Mouse (Mus musculus): ENCODE data around the gene Carf.
"Not testable (repeated sequence)": the region's sequence is repeated elsewhere in the genome, so short reads cannot be mapped to it uniquely, and the experiment has no call there.

Gene Carf

DNA sequence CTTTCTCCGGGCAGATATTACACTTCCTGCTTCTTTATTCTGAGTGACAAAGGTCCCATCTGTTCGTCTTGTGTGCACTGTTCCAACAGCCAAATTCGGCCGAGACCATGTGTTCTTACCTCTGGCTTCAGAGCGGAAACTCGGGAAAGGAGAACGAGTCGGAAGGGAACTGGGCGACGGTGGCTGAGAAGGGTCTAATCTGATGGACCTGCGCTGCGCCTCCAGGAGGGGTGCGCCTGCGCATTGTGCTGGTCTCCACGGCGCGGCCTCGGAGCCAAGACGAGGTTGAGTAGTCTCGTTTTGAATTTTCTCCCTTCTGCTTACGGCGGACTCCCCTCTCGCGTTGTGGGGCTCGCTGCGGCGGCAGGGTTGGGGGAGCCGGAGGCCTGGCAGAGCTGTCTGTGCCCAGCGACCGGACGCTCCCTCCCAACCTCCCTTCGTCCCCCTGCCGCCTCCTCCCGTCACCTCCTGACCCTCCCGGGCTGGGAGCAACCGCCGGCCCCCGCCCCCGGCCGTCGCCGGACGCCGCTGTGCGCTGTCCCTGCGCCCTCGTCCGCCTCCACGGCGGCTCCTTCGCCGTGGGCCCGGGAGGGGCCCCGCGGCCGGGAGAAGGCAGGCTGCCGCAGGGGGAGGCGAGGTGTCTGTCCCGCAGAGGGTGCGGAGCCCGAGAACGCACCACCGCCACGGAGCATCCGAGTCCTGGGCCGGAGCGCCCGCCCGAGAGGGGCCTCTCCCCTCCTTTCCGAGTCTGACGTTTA lies at the start of gene Carf, which contains the start of gene Wdr12:
Carf (plus strand) TSS at position 224 of the 758 bp plus-strand sequence.
Wdr12 (minus strand) TSS at position 622 of the 758 bp plus-strand sequence.
- in situ Hi-C loops (cut with MseI, MboI), result no loop called here

- in situ Hi-C loops (cut with MseI, MboI), result no loop called here
Measured at GRCm38 (mm10) chr1:60054659-60055058, 43.4 kb upstream of the Carf start.

DNA sequence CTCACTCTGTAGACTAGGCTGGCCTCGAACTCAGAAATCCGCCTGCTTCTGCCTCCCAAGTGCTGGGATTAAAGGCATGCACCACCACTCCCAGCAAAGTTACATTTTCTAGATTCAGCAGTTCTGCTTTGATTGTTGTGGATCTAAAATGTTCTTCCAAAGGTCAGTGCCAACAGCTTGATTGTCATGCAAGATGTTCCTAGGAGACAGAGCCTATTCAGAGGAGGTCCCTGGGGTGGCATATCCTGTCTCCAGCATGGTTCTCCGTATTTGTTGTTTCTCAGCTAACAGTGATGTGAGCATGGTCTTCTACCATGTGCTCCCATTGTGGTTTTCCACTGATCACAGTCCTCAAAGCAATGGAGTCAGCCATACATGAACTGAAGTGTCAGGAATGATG lies 41.7 kb upstream of the Carf start:
- in situ Hi-C loops (cut with MseI, MboI), result no loop called here

GRCm38 (mm10) chr1:60070725-60071124 lies 27.3 kb upstream of the Carf start:
- in situ Hi-C loops (cut with MseI, MboI), result not testable (repeated sequence)

DNA sequence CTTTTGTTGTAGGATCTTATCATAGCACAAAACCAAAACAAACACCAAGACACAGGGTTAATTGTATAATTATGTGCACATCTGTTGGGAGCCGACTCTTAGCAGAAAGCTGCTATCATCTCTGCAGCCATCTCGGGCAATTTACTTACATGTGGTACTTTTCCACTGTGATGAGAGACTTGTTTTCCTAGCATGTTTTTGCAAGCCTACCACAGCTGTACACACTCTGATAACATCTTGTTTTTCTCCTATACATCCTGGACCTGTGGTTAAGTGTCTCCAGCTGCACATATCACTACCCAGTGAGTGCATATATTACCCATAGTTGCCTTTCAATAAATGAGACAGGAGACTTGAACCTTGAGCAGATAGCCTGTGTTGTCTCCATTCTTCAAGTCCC lies 23.1 kb upstream of the Carf start:
- in situ Hi-C loops (cut with MseI, MboI), result no loop called here

GRCm38 (mm10) chr1:60075590-60075989 lies 22.5 kb upstream of the Carf start:
- in situ Hi-C loops (cut with MseI, MboI), result no loop called here

- in situ Hi-C loops (cut with MseI, MboI), result no loop called here
Measured at GRCm38 (mm10) chr1:60076411-60076810, 21.6 kb upstream of the Carf start.

- in situ Hi-C loops (cut with MseI, MboI), result no loop called here
Measured at GRCm38 (mm10) chr1:60096572-60097276, 1.3 kb upstream of the Carf start.

DNA sequence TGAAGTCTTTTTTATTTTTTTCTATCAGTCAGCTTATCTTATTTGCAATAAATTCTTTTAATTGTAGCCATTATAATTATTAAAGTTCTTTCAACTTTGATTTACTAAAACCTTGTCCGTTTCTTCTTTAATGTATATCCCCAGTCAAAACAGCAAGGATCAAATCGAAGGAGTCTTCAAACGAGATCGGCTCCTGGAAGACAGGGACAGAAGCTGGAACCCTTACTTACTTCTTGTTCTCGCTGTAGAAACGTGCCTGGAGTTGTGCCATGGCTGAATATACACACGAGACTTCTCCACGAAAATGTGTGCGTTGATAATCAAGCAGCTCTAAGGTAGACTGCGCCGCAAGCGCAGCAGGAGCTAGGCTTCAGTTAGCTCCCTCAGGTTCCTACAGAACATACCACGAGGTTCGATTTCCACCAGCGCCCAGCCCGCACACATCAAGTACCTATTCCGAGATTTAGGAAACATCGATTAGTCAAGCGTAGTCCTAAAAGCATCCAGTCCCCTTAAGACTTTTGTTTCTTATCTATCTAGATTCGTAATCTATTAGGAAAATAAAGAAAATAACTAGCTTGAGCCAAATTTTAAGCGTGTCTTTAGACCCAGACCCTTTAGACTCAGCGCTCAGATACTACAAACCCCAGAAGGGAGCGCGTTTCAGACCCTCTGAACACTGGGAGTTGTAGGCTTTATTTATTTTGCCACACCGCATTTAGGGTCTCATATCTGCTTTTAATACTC lies 597 bp upstream of the Carf start:
- in situ Hi-C loops (cut with MseI, MboI), result no loop called here

DNA sequence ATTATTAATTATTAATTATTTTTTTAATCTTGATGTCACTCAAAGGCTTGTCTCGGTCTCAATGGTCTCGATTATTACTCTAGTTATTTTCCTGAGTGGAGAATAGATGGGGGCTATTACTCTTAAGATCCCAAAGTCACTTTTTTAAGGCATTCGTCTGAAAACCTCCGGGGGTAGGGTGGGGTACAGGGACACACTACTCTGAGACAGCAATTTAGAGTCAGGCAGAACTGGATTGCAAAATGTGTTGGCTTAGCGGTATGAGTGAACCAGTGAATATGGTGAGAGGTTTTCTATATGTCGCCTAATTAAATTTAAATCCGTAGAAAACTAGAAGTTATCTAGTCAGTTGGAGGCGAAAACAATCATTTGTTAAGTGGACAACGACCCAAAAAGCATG lies 792 bp downstream of the Carf start:
- in situ Hi-C loops (cut with MseI, MboI), result no loop called here

GRCm38 (mm10) chr1:60104582-60104981 lies 6.5 kb downstream of the Carf start:
- in situ Hi-C loops (cut with MseI, MboI), result no loop called here

DNA sequence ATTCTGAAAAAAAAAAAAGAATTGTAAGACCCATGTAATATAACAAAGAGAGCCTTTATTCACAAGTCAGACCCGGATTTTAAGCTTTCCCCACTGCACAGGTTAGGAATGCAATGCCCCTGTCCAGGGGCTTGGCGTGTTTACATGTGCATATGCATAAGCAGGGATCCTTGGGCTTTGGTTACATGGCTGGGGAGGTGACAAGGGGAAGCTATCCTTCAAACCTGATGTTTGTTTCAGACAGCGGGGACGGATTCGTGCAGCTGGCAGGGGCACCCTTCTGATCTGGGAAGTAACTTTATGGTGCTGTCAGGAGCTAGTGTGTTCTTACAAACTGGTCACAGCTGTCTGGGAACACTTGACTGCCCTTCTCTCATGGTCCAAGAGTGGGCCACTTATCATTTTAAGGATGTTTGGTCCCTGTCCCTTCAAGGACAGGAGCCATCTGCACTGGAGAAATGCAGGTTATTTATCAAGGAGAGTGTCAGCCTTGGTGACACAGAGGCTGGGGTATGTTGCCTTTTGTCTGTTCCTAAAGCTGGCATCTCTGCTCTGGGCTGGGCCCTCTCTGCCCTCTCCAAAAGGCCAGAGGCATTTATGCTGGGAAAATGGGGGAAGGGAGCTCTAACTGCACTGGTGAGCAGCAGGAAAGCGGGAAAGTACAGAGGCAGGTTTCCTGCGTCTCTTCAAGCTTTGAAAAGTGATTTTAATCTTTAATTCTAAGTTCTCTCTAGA lies 19.8 kb downstream of the Carf start:
- in situ Hi-C loops (cut with MseI, MboI), result no loop called here

- in situ Hi-C loops (cut with MseI, MboI), result no loop called here
Measured at GRCm38 (mm10) chr1:60137346-60137745, 39.3 kb downstream of the Carf start.

DNA sequence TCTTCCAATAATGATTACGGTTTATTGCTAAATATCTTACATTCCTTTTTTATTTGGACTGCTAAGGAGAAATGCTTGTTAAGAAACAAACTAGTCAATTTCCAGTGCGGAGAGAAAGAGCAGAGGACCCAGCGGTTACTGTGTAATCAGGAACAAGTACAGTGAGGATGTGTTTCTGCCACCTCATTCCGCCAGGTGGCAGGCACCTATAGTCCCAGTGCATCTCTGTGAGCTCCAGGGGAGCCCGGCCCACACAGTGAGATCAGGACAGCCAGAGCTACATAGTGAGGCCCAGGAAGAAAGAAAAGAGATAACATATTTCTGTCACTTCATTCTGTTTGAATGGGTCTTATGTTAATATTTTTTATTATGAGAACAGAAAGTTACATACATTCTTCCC lies 54.7 kb downstream of the Carf start:
- in situ Hi-C loops (cut with MseI, MboI), result no loop called here

- in situ Hi-C loops (cut with MseI, MboI), result no loop called here
Measured at GRCm38 (mm10) chr1:60156651-60157050, 58.6 kb downstream of the Carf start.

DNA sequence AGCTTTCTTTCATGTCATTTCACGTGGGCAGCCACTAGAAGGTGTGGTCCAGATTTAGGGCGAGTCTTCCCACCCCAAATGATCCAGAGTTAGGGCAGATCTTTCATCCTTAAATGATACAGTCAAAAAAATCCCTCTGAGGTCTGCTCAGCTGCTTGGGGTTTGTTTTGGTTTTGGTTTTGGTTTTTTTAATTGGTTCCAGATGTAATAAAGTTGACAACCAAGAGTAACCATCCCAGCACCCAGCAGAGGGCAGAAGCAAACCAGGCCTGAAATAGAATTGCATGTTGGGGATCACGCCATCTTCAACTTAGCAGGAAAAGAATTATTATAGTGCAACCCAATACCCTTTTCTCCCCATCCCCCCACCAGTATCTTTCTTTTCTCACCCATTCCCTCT lies 60.4 kb downstream of the Carf start:
- in situ Hi-C loops (cut with MseI, MboI), result no loop called here

DNA sequence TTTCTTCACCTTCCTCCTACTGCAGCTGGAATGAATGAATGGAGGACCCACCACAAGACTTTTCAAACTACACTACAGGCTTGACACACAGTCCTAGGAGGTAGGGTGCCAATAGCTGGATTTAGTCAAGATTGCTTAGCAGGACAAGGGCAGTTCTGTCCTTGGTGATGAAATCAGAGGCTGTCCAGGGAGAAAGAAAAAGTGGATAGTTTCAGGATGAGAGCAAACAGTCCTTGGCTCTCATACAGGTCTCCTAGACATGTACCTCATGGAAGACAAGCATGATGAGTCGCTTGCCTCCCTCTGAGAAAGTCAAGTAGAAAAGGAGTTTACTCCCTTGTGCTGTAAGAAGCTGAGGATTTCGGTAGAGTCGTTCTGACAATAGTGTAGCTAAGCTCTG lies 65.6 kb downstream of the Carf start:
- in situ Hi-C loops (cut with MseI, MboI), result no loop called here

DNA sequence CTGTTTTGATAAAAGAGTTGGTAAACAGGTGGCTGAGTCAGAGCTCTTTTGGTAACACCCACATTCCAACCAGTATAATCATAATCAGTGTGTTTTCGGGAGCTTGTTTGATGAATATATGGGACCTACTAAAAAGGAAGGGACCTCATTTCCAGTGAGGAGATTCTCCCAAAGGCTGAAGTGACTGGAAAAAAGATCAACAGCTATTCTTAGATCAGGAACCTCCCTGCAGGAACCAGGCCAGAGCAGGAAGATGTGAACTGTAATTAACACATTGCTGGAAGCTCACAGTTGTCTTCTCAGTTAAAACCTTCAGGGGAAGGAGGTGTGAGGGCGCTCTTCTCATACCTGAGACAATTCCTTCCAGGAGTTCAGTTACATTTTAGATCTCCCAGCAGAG lies 71.6 kb downstream of the Carf start:
- in situ Hi-C loops (cut with MseI, MboI), result no loop called here

DNA sequence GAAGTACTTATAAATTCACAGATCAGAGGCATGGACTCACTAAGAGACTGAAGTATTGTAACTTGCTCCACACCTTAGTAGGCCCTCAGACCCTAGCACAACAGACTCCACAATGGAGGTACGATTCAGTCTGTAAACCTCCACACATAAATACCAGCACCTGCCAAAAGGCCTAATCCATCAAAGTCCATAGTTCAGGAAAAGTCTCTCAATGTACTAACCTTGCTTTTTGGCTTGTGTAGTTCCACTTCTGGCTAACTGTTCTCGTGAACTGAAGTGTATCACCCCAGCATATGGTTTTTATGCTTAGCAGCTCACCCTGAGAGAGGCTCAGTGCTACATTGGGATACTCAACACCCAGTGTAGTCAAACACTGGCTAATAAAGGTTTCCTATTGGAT lies 72.2 kb downstream of the Carf start:
- in situ Hi-C loops (cut with MseI, MboI), result no loop called here

- in situ Hi-C loops (cut with MseI, MboI), result no loop called here
Measured at GRCm38 (mm10) chr1:60173119-60173518, 75.1 kb downstream of the Carf start.

DNA sequence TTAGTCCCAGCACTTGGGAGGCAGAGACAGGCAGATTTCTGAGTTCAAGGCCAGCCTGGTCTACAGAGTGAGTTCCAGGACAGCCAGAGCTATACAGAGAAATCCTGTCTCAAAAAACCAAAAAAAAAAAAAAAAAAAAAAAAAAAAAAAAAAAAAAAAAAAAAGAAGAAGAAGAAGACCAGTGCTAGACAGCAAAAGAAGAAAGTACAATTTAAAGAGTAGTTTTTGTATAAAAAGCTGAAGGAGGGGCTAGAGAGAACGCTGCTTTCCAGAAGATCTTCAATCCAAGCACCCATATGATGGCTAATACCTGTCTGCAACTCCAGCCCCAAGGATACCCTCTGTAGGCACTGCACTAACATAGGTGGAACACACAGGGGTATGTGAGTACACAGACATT lies 79.8 kb downstream of the Carf start:
- in situ Hi-C loops (cut with MseI, MboI), result not testable (repeated sequence)

DNA sequence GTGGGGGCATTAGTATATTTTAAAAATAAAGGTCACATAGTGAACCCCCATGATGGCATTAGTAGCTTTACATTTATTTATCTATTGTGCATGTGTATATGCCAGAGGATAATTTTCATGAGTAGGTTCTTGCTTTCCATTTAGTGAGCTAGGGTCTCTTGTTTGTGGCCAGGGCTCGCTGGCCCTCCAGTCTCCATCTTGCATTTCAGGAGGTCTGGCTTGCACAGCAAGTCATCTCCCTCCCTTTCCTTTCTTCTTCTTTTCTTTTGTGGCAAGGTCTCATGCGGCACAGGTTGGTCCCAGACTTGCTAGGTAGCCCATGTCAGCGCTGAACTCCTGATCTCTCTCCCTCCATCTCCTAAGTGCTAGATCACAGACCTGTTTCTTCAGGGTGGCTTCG lies 81.3 kb downstream of the Carf start:
- in situ Hi-C loops (cut with MseI, MboI), result no loop called here

Data from mouse trophoblast stem cell (cell line).